Mouse (Mus musculus): ENCODE results near the gene Sac3d1. TPM values are rescaled to one million over a fixed set of nuclear protein-coding genes. Genes with fewer than 3 reads are reported as not detected.

Sac3d1 gene
- polyA plus RNA-seq (2014; fragmentation: Nextera tagmentation; extraction: Ambion mirVana) = 56.1 and 60.8 TPM in 2 replicates

DNA sequence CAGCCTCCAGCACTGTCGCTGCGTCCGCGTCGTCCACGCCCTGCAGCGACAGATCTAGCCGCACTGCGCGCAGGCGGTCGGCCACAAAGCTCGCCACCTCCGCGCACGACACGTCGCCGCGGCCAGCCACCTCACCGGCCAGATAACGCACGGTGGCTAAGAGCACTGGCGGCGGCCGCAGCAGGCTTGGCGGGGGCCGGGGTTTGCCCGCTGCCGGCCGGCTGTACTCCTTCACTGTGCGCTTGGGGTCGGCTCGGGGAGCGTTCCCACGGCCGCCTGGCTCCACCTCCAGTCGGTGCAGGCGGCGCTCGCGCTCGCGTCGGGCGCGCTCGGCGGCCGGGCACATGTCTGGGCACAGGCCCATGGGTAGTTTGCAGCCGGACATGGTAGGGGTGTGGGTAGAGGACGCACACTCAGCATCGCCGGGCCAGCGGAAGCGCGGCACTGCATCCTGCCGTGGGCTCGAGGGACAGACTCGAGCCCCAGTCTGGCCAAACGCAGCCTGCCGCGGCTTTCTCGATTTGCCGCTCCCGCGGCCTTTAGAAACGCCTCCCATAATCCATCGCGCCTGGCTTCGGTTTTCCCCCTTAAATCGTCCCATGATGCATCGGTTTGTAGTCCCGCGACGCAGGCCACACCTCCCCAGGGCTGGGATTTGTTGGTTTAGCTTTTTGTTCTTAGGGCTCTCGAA, at the start of gene Sac3d1:
Gene Sac3d1, minus strand, starts transcription at position 665 of the 691 bp plus-strand sequence.
- peak within 1 kb of the TSS; percentile 98 for H3K27ac ChIP-seq (ENCODE audit: low read depth, low read length)
- H3K9me3 ChIP-seq (ENCODE audit: control insufficient read depth, low read length) = no peaks in the 10 kb centered on the region
- ATAC-seq (replicated peaks; ENCODE audit: low FRiP score) = peak; percentile 83
- peaks cover 10% of the 10 kb centered on the region for H3K4me1 ChIP-seq (replicated peaks; ENCODE audit: control insufficient read depth, insufficient read depth, low read length)
- peak within 1 kb of the TSS; percentile 85 for H3K4me2 ChIP-seq
- no peaks in the 10 kb centered on the region for H3K27me3 ChIP-seq (replicated peaks; ENCODE audit: control insufficient read depth, insufficient read depth, low read length)
- H3K4me3 ChIP-seq (ENCODE audit: low read depth, low read length) = peak within 1 kb of the TSS; percentile 82
- under 1% methylated on average over 77 of the region's 77 CpGs for WGBS
- peak within 1 kb of the TSS; percentile 93 for H3K9ac ChIP-seq (ENCODE audit: low read depth, low read length)
- peak; percentile 87 for DNase-seq (ENCODE audit: low spot score)
- H3K36me3 ChIP-seq (ENCODE audit: control insufficient read depth, insufficient read depth, low read length) = peaks cover 14% of the 10 kb centered on the region; the same call in 1 of the 2 replicates

DNA sequence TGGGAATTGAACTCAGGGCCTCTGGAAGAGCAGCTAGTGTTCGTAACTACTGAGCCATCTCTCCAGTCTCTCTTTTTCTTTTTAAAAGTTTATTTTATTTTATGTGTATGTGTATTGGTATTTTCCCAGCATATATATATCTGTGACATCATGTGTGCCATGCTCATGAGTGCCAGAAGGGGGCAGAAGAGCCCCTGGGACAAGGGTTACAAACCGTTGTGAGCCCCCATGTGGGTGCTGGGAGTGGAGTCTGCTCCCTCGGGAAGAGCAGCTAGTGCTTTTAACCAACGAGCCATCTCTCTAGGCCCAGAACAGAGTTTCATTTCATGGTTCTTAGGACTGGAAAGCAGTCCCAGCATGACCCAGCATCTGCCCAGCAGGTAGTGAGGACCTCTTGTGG, 48.3 kb upstream of the Sac3d1 start:
- Histone ChIP-seq H3K9ac (ENCODE audit: low read depth, low read length) (no peak overlapping the region), H3K4me3 (ENCODE audit: low read depth, low read length) (no peak overlapping the region), H3K36me3 (ENCODE audit: control insufficient read depth, insufficient read depth, low read length) (no peaks in the 10 kb centered on the region), H3K27me3 (replicated peaks; ENCODE audit: control insufficient read depth, insufficient read depth, low read length) (no peaks in the 10 kb centered on the region), H3K4me1 (replicated peaks; ENCODE audit: control insufficient read depth, insufficient read depth, low read length) (no peaks in the 10 kb centered on the region), H3K9me3 (ENCODE audit: control insufficient read depth, low read length) (no peaks in the 10 kb centered on the region), H3K27ac (ENCODE audit: low read depth, low read length) (no peak overlapping the region), H3K4me2 (no peak overlapping the region)
- WGBS = 69% methylated on average over 4 of the region's 4 CpGs
- no peak for DNase-seq (ENCODE audit: low spot score)
- ATAC-seq (replicated peaks; ENCODE audit: low FRiP score) = no peak

DNA sequence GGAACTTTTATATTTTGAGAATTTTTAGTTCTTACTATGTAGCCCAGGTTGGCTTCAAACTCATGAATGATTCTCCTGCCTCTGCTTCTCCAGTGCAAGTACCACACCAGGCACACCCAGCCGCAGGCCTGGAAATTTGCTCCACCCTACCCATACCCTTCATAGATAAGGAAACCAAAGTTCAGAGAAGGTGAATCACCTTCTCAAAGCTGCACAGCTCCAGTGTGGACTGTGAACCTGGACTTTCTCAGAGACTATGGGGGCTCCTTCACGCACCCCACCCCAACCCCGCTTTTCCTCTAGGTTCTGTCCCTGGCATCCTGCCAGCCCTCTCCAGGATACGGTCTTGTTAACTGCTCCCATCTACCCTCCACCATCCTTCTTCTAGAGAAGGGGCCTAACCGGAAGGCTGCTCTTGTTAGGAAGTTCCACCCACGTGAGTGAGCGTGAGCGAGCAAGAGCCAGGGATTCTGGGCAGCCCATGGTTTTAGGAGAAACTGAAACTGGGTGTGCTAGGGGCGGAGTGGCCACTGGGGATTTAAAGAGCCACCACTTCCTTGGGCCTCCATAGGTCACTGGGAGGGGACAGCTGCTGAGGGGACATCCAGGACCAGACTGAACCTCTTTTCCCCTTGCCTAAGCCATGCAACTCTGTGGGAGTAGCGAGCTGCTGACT, 45.6 kb upstream of the Sac3d1 start:
- no peak overlapping the region for H3K9ac ChIP-seq (ENCODE audit: low read depth, low read length)
- no peaks in the 10 kb centered on the region for H3K4me1 ChIP-seq (replicated peaks; ENCODE audit: control insufficient read depth, insufficient read depth, low read length)
- H3K27me3 ChIP-seq (replicated peaks; ENCODE audit: control insufficient read depth, insufficient read depth, low read length) = no peaks in the 10 kb centered on the region
- no peaks in the 10 kb centered on the region for H3K9me3 ChIP-seq (ENCODE audit: control insufficient read depth, low read length)
- H3K4me3 ChIP-seq (ENCODE audit: low read depth, low read length) = no peak overlapping the region
- H3K36me3 ChIP-seq (ENCODE audit: control insufficient read depth, insufficient read depth, low read length) = no peaks in the 10 kb centered on the region
- ATAC-seq (replicated peaks; ENCODE audit: low FRiP score) (no peak), DNase-seq (ENCODE audit: low spot score) (no peak)
- no peak overlapping the region for H3K4me2 ChIP-seq
- no peak overlapping the region for H3K27ac ChIP-seq (ENCODE audit: low read depth, low read length)
- WGBS = 66% methylated on average over 10 of the region's 10 CpGs

DNA sequence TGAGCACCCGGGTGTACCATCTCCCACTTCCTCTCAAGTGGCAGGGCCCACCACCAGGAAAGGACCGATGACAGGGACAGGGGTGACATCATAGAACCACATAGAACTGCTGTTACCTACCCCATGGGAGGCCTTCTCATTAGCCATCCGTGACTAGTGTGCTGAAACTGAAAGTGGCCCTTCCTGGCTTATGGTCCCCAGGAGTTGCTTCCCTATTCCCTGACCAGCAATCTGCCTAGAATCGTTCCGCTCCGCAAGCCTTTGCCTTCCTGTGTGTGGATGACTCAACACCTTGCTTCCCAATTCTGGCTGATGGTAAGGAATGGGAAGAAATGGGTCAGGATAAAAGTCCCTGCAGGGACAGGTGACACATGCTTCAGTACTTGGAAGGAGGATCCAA, 38.8 kb upstream of the Sac3d1 start:
- Histone ChIP-seq H3K36me3 (ENCODE audit: control insufficient read depth, insufficient read depth, low read length) (no peaks in the 10 kb centered on the region), H3K9ac (ENCODE audit: low read depth, low read length) (no peak overlapping the region), H3K4me3 (ENCODE audit: low read depth, low read length) (no peak overlapping the region), H3K27ac (ENCODE audit: low read depth, low read length) (no peak overlapping the region), H3K27me3 (replicated peaks; ENCODE audit: control insufficient read depth, insufficient read depth, low read length) (no peaks in the 10 kb centered on the region), H3K9me3 (ENCODE audit: control insufficient read depth, low read length) (no peaks in the 10 kb centered on the region), H3K4me2 (no peak overlapping the region), H3K4me1 (replicated peaks; ENCODE audit: control insufficient read depth, insufficient read depth, low read length) (no peaks in the 10 kb centered on the region)
- ATAC-seq (replicated peaks; ENCODE audit: low FRiP score) (no peak), DNase-seq (ENCODE audit: low spot score) (no peak)
- WGBS = 55% methylated on average over 6 of the region's 6 CpGs

GRCm38 (mm10) chr19:6156372-6156771, 37.9 kb upstream of the Sac3d1 start:
- H3K4me1 ChIP-seq (replicated peaks; ENCODE audit: control insufficient read depth, insufficient read depth, low read length) = no peaks in the 10 kb centered on the region
- DNase-seq (ENCODE audit: low spot score) (no peak), ATAC-seq (replicated peaks; ENCODE audit: low FRiP score) (no peak)
- H3K4me2 ChIP-seq = no peak overlapping the region
- H3K27me3 ChIP-seq (replicated peaks; ENCODE audit: control insufficient read depth, insufficient read depth, low read length) = no peaks in the 10 kb centered on the region
- 66% methylated on average over 8 of the region's 8 CpGs for WGBS
- no peak overlapping the region for H3K27ac ChIP-seq (ENCODE audit: low read depth, low read length)
- H3K36me3 ChIP-seq (ENCODE audit: control insufficient read depth, insufficient read depth, low read length) = no peaks in the 10 kb centered on the region
- H3K4me3 ChIP-seq (ENCODE audit: low read depth, low read length) = no peak overlapping the region
- H3K9ac ChIP-seq (ENCODE audit: low read depth, low read length) = no peak overlapping the region
- H3K9me3 ChIP-seq (ENCODE audit: control insufficient read depth, low read length) = no peaks in the 10 kb centered on the region

DNA sequence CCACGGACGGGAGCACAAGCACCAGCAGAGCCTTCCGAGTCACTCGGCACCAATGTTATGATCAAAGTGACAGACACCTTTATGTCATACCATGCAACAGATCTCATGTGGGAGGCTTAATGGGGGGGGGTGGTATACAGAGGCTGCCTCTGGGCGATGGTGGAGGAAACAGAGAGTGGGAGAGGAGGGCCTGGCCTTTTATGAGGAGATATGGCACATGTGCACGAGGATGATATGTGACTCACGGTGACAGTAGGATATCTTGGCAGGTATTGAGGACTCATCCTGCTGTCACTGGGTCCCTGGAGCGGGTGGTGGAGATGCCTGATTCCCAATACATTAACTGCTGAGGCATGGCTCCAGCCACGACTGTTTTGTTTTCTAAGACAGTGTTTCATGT, 36.7 kb upstream of the Sac3d1 start:
- H3K36me3 ChIP-seq (ENCODE audit: control insufficient read depth, insufficient read depth, low read length) = no peaks in the 10 kb centered on the region
- no peak; the same call in 1 of the 2 replicates for ATAC-seq (replicated peaks; ENCODE audit: low FRiP score)
- no peaks in the 10 kb centered on the region for H3K27me3 ChIP-seq (replicated peaks; ENCODE audit: control insufficient read depth, insufficient read depth, low read length)

DNA sequence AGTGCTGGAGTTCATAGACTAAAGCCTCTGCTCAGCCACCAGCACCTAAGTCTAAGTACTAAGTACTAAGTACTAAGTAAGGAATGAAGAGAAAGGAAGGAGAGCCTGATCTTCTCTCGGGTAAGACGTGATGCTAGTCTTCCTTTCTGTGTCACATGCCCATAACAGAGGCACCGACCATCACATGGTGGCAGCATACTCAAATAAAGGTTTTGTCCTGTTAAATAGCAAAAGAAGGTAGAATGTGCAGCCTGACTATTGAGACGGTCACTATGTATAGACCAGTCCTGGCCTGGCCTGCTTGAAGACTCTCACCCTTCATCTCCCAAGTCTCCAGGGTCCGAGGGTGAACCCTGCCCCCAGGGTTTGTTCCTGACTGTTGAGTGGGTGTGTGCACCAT, 26.4 kb upstream of the Sac3d1 start:
- H3K4me2 ChIP-seq = no peak overlapping the region
- no peak for ATAC-seq (replicated peaks; ENCODE audit: low FRiP score)
- 69% methylated on average over 5 of the region's 5 CpGs for WGBS
- H3K9me3 ChIP-seq (ENCODE audit: control insufficient read depth, low read length) = no peaks in the 10 kb centered on the region
- H3K4me1 ChIP-seq (replicated peaks; ENCODE audit: control insufficient read depth, insufficient read depth, low read length) = peaks cover 4% of the 10 kb centered on the region; the same call in 1 of the 2 replicates
- H3K27me3 ChIP-seq (replicated peaks; ENCODE audit: control insufficient read depth, insufficient read depth, low read length) = no peaks in the 10 kb centered on the region
- no peak for DNase-seq (ENCODE audit: low spot score)
- no peak overlapping the region for H3K4me3 ChIP-seq (ENCODE audit: low read depth, low read length)
- H3K36me3 ChIP-seq (ENCODE audit: control insufficient read depth, insufficient read depth, low read length) = no peaks in the 10 kb centered on the region
- no peak overlapping the region for H3K27ac ChIP-seq (ENCODE audit: low read depth, low read length)
- no peak overlapping the region for H3K9ac ChIP-seq (ENCODE audit: low read depth, low read length)

More for the DNA sequence above, 36.7 kb upstream of the Sac3d1 start:
- Histone ChIP-seq H3K4me3 (ENCODE audit: low read depth, low read length) (no peak overlapping the region), H3K4me1 (replicated peaks; ENCODE audit: control insufficient read depth, insufficient read depth, low read length) (no peaks in the 10 kb centered on the region), H3K4me2 (no peak overlapping the region), H3K27ac (ENCODE audit: low read depth, low read length) (no peak overlapping the region), H3K9me3 (ENCODE audit: control insufficient read depth, low read length) (no peaks in the 10 kb centered on the region), H3K9ac (ENCODE audit: low read depth, low read length) (no peak overlapping the region)
- 73% methylated on average over 9 of the region's 9 CpGs for WGBS
- no peak for DNase-seq (ENCODE audit: low spot score)

DNA sequence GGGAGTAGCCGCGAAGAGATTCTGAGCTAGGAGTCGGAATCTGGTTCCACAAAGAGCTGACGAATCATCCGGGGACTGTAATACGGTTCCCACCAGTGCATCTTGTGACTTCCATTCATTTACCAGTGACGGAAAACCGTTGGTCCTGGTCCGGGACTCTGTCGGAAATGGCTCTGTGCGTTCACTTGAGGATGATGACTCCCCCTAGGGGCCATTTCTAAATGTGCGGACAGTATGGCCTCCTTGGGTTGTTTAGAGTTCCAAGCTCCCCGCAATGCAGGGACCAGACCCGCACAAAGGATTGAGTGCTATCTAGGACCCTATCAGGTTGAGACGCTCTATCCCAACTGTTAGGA, 22.9 kb upstream of the Sac3d1 start, which contains the start of gene Arl2:
Gene Arl2, minus strand, starts transcription at position 155 of the 356 bp plus-strand sequence.
- Histone ChIP-seq H3K9ac (ENCODE audit: low read depth, low read length) (peak within 1 kb of the TSS; percentile 83), H3K4me3 (ENCODE audit: low read depth, low read length) (peak within 1 kb of the TSS; percentile 63), H3K9me3 (ENCODE audit: control insufficient read depth, low read length) (no peaks in the 10 kb centered on the region), H3K27me3 (replicated peaks; ENCODE audit: control insufficient read depth, insufficient read depth, low read length) (no peaks in the 10 kb centered on the region), H3K4me2 (peak within 1 kb of the TSS; percentile 87), H3K27ac (ENCODE audit: low read depth, low read length) (peak within 1 kb of the TSS; percentile 93), H3K36me3 (ENCODE audit: control insufficient read depth, insufficient read depth, low read length) (no peaks in the 10 kb centered on the region; the same call in 1 of the 2 replicates), H3K4me1 (replicated peaks; ENCODE audit: control insufficient read depth, insufficient read depth, low read length) (peaks cover 5% of the 10 kb centered on the region; the same call in 1 of the 2 replicates)
- ATAC-seq (replicated peaks; ENCODE audit: low FRiP score) (peak; percentile 79), DNase-seq (ENCODE audit: low spot score) (no peak)
- under 1% methylated on average over 15 of the region's 15 CpGs for WGBS
